Mouse (Mus musculus): ENCODE measurements at regions not wholly inside any gene's neighbourhood (a gene's known extent, or its start where the extent isn't known, plus 50 kb on each side); places are given as distances from the start of the nearest gene placed in this dataset.

DNA sequence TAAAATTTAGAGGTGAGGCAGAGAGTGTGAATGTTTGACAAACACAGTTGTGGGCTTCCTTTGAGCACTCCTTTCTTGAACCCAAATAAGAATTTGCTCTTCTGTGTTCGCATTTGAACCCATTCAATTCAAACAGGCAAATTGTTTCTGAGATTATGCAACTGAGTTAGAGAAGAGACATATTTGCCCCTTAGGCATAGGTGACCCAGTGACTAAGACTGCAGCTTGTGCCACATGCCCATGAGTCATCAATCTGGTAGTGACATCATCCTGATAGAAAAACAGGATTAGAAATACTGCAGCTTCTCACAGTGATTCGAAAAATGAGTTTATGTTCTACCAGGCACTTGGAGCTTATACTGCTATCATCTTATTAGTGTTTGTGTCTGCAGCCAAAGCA lies 67.2 kb downstream of the Zfp622 start:
- peak; percentile 7 for DNase-seq (ENCODE audit: low spot score)

DNA sequence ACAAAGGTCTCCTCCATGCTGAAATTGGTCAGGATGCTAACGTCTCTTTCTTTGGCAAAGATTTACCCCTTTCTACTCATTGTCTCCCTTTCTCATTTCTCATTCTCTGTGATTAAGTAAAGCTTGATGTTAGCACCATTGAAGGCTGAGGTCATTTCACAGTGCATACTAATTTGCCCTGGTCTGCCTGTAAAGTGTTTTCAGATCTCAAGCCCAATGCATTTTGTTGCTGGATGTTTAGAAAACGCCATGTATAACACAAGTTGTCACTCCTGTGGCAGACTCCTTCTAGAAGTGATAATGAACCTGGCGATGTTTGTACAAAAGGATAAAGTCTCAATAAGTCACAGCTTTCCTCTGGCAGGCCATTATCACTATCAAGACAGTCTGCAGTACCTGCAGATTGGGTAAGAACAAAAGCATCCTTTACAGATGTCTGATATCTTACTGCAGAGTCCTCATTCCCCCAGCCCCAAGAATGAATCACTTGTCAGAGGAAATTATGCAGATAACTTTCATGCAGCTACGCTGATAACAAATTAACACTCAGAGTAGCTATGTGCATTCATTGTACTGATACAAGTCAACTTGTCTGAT lies 68.7 kb downstream of the Zfp622 start:
- no peak for DNase-seq (ENCODE audit: low spot score)

DNA sequence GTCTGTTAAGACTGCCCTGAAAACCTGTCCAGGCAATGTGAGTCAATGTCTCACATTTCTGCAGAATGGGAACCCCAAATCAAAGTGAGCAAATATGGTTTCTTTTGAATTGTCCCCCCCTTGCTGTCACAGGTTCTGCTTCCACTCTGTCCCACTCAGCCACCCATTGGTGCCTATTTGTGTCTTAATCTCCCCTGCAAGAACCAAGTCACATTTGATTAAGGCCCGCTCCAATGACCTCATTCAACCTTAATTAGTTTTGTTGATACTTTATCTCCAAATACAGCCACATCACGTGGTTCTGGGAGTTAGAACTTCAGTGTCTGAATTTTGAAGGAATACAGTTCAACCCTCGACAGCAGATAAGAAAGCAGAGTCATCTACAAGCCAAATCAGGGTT lies 73.9 kb downstream of the Zfp622 start:
- no peak for DNase-seq (ENCODE audit: low spot score)

DNA sequence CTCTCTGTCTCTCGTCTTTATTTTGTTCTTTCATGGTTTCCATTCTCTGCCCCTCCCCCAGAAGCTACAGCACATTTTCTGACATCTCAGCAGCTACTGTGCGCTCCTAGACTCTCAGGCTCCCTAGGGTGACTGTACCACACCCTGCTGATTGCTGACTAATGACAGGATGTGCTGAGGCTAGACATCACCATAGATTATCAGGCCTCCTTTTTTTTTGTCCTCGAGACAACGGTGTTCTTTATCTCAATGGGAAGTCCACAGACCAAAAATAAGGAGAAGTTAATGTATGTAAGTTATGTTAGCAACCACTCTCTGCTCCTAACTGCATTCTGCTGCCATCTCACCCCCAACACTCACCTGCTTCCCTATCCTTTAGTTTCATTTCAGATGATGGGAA lies 116.0 kb downstream of the Zfp622 start:
- DNase-seq (ENCODE audit: low spot score), result no peak

DNA sequence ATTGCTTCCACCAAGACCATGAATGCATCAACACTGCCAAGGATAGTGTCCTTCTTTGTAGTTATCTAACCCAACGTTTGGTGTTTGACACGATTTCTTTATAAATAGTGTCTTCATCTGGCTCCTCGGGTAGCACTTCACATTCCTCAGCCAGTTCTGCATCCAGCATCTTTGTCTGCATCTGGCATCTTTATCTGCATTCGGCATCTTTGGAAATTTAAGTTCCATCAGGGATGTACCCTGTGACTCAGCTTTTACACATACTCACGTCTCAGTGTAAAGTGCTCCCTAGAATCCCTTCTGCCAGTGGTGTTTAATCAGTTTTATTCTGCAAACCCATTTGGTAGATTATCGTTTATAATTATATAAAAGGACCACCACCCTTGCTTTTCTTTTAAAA lies 123.8 kb downstream of the Zfp622 start:
- no peak for DNase-seq (ENCODE audit: low spot score)

DNA sequence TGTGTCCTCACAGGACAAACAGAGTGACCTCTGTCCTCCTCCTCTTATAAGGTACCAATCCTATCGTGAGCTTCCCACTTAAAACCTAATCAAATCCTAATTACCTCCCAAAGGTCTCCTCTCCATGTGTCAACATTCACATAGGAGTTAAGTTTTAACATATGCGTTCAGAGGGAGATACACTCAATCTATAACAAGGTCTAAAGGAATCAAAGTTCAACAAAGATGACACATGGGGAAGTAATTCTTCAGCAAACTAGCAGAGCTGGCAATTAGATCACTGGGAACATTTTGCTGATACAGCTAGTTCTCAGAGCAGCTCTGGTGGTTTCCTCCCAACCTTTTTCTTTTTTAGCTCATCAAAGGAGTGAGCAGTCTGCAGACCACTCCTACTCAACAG lies 160.0 kb downstream of the Zfp622 start:
- no peak for DNase-seq (ENCODE audit: low spot score)

DNA sequence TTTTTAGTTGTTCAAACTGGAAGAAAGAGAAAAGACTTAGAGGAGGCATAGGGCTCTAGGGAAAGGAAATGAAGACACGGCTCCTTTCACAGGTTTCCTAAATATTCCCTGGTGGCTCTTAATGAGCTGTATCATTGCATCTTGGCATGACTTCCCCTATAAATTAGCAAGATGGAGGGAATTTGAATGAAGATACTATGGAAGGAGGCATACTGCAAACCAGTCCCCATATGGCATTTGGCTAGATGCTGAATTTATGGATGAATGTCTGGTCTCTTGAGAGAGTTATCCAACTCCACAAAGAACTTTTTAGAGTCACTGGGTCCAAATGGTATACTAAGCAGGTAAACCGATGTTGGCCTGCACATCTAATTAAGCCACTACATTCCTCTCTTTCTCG lies 150.3 kb upstream of the March11 start:
- no peak for DNase-seq (ENCODE audit: low spot score)

DNA sequence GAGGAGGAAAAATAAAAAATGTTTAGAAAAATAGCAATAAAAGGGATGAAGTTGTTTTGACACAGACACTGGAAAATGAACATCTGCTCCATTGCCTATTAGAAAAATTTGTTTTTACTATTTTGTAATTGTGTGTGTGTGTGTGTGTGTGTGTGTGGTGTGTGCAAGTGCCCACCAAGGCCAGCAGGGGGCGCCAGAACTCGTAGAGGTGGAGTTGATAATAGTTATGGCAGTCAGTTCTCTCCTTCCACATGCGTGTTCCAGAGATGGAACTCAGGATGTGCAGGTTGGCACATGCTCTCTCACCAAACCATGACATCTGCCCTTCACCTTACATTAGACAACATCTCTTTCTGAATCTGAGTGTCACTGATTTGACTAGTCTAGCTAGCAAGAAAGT lies 123.9 kb upstream of the March11 start:
- no peak for DNase-seq (ENCODE audit: low spot score)

DNA sequence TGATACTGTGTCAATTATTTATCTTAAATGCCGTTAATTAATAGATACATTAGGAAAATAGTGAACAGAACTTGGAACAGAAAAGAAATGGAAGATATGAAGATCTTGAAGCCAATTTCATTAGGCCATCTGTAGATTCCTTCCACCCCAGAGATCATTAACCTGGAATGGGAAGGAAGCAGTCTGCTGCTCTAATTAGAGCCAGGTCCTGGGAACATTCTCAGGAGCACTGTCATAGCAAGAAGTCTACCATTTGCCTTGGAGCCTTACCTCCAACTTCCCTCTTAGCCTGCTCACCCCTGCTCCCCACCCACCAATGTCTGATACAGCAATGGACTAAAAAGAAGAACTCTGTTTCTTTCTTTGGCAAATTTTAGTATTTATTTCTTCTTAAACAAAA lies 113.3 kb upstream of the March11 start:
- no peak for DNase-seq (ENCODE audit: low spot score)

DNA sequence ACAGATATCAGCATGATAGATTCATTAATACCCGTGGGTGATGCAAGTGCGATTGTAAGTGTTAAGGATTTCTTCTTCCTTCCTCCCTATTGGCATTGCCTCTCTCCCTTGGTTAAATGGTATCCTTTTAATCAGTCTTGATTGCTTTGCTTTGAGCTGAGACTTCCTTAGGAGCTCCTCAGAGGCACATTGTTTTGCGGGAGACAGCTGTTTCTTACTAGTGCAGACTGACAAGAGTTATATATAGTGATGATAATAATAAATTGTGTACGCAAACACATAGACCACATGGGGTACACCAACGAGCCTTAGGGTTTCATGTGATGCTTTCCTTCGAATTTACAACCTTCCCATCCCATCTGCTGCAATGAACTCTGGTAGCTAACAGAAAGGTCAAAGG lies 102.0 kb upstream of the March11 start:
- DNase-seq (ENCODE audit: low spot score), result no peak

DNA sequence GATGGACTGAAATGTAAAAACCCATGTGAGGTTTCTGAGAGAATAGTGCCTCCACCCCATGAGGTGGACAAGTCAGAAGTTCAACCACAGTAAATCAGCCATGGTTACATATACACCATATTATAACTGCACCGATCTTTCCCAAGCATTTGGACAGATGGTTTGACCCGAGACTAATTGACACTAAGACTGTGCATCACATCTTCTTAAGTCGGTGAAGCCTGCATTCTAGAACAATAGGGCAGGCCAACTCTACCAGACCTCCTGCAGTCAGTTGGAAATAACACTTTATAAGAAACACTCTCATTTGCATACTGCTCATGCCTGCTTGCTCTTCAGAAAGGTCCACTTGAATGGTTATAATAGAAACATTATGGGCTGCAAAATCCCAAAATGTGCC lies 88.0 kb upstream of the March11 start:
- DNase-seq (ENCODE audit: low spot score), result no peak

DNA sequence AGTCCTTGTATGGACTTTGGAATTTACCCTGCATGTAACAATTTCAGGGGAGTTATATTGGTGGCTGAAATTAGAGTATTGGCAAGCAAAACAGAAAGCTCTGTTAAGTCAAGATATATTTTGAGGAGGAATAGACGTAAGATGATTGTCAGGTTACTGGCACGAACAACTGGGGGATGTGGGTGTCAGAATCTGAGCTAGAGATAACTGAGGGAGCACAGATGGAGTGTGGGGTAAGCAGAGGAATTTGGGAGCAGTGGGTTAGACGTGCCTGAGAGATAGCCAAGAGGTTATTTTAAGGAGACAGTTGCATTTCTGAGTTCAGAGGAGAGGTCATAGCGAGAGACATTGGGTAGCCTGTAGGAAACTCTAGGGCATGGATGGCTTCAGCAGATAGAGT lies 80.2 kb upstream of the March11 start:
- DNase-seq (ENCODE audit: low spot score), result no peak
